Mouse (Mus musculus): ENCODE measurements around the gene Rai1.

- TF ChIP-seq CHD2 (IDR thresholded peaks at IDR 0.05; ENCODE audit: low read length) = no peak
- no peak for TF ChIP-seq USF2 (conservative IDR thresholded peaks at IDR 0.05; ENCODE audit: low read depth, low read length)
- TF ChIP-seq EP300 (IDR thresholded peaks at IDR 0.05; ENCODE audit: low read length) = no peak
- TF ChIP-seq CHD1 (IDR thresholded peaks at IDR 0.05; ENCODE audit: low read depth, low read length) = no peak
- no peak for TF ChIP-seq MXI1 (IDR thresholded peaks at IDR 0.05; ENCODE audit: low read depth, low read length)
- TF ChIP-seq BHLHE40 (IDR thresholded peaks at IDR 0.05; ENCODE audit: low read depth, low read length) = no peak
- TF ChIP-seq ELF1 (IDR thresholded peaks at IDR 0.05; ENCODE audit: low read depth, low read length) = no peak
- no peak for TF ChIP-seq CTCF (conservative IDR thresholded peaks at IDR 0.05 in 1 of 2, IDR thresholded peaks at IDR 0.05 in 1 of 2; ENCODE audit: low read depth in 2 of 2, low read length in 2 of 2)
- no peak for TF ChIP-seq E2F4 (IDR thresholded peaks at IDR 0.05; ENCODE audit: insufficient replicate concordance, low read depth, low read length)
- no peak for TF ChIP-seq USF1 (IDR thresholded peaks at IDR 0.05; ENCODE audit: low read depth, low read length)
- no peak for TF ChIP-seq POLR2A (IDR thresholded peaks at IDR 0.05; ENCODE audit: low read depth, low read length)
- TF ChIP-seq MEF2A (IDR thresholded peaks at IDR 0.05; ENCODE audit: borderline replicate concordance, low read depth, low read length) = no peak
Measured at GRCm38 (mm10) chr11:60176975-60177657, 72.3 kb downstream of the Rai1 start.

Data from CH12.LX (cell line).